Mouse (Mus musculus) c-Kit-positive CD71-negative TER-119-negative erythroid progenitor cells, embryonic 14.5 days (primary cell): ENCODE results near the gene Crlf1.
"Not testable (repeated sequence)": the region's sequence is repeated elsewhere in the genome, so short reads cannot be mapped to it uniquely, and the experiment has no call there.

Experiments used
- DNase-seq: peaks from one replicate; pipeline ENCODE4 v3.0.0-alpha.2; 2013; ENCODE audit warnings: low read depth

Crlf1 gene

DNA sequence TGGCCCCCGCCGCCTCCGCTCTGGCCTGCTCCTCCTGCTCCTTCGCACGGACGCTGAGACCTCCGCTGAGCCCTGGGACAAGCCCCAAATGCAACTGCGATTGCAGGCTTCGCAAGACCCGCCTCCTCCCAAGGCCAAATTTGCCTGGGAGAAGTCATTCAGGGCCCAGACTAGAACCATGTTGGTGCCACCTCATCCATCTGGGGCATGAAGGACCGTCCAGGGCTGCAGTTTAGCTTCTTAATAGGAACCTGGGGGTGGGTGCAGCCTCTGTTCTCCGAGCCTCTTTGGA lies 2.8 kb downstream of the Crlf1 start:
- no peak for DNase-seq

DNA sequence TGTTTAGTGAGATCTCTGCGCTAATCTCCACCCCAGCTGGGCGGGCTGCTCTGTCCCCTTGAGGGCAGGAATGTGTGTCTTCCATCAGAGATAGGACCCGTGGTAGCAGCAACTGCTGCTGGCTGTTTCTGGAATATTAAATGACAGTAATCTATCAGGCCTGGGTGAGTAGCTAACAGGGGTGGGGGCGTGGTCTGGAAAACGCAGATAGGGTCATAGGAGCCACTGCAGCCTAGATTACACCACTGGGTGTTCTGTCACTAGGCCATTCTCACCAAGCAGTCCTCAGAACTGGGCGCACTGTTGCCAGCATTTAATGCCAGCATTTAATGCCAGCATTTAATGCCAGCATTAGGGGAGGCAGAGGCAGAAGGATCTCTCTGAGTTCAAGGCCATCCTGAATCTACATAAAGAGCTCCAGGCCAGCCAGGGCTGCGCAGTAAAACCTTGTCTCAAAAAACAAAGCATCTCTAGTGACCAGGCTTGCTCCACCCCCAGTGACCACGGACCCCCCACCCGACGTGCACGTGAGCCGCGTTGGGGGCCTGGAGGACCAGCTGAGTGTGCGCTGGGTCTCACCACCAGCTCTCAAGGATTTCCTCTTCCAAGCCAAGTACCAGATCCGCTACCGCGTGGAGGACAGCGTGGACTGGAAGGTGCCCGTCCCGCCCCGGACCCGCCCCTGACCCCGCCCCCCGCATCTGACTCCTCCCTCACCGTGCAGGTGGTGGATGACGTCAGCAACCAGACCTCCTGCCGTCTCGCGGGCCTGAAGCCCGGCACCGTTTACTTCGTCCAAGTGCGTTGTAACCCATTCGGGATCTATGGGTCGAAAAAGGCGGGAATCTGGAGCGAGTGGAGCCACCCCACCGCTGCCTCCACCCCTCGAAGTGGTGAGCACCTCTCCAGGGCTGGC lies 7.7 kb downstream of the Crlf1 start:
- DNase-seq = no peak

DNA sequence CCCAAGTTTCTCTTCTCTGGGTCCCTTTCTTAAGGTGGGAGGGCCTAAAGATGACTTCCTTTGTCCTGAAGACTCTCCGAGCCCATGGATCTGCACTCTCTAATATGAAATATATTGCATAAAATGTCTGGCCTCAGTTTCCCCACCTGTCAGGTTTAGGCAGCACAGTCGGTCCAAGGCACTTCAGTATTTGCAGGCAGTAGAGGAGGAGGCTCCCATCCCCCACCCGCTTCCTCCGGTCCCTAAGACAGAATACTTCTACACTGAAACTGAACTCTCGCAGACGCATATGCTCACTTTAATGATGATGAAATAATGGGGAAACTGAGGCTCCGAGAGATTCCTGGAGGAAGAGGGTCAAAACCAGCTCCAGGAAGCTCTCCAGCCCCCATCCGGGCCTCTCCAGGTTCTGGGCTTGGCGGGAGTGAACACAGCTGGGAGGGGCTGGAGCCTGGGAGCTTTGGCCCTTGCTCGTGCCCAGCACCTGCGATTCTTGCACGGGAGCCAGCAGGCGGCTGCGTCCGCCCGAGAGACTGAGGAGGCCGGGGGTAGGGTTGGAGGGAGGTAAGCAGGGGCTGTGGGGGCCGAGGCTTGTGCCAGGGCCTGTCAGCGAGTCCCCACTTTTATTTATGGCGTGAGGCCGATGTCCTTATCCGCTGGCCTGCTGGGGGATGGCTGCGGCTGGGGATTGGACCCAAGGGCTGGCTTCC lies 9.0 kb downstream of the Crlf1 start:
- DNase-seq = no peak

DNA sequence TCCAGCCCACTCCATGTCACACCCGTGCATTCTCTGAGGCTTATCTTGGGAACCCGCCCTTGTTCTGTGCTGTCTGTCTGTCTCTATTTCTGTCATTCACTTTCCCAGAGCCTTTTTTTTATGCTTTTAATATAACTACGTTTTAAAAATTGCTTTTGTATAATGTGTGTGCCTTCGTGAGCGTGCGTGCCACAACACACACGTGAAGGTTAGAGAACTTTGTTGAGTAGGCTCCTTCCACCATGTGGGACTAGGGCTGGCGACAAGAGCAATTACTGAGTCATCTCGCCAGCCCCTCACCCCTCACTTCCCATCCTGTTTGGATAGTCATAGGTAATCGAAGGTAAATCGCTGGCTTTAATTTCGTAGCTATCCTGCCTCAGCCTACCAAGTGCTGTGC lies 9.6 kb downstream of the Crlf1 start:
- DNase-seq = no peak

DNA sequence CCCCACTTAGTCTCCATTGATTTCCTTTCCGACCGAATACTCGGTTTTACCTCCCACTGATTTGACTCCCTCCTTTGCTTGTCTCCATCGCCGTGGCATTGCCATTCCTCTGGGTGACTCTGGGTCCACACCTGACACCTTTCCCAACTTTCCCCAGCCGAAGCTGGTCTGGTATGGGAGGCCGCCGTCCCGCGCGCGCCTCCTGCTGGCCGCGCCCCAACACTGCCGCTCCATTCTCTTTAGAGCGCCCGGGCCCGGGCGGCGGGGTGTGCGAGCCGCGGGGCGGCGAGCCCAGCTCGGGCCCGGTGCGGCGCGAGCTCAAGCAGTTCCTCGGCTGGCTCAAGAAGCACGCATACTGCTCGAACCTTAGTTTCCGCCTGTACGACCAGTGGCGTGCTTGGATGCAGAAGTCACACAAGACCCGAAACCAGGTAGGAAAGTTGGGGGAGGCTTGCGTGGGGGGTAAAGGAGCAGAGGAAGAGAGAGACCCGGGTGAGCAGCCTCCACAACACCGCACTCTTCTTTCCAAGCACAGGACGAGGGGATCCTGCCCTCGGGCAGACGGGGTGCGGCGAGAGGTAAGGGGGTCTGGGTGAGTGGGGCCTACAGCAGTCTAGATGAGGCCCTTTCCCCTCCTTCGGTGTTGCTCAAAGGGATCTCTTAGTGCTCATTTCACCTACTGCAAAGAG lies 10.2 kb downstream of the Crlf1 start:
- no peak for DNase-seq

DNA sequence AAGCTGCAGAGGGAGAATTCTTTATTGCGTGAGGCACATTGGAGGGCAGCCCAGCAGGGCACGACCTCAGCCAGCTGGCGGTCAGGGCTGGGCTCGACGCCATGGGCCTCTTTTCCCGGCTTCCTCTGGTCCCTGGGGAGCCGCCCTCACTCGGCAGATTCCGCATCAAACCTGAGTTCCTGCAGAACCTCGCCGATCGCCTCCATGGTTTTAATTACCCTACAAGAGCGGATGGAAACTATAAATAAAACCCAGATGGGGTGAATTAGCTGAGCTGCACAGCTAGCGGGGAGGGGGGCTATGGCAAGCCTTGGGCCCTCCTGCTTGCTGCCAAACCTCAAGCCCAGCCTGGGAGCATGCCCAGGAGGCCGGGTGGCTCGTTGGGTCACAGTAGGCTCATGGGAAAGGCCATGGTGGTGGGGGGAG lies 11.3 kb downstream of the Crlf1 start:
- DNase-seq = no peak

DNA sequence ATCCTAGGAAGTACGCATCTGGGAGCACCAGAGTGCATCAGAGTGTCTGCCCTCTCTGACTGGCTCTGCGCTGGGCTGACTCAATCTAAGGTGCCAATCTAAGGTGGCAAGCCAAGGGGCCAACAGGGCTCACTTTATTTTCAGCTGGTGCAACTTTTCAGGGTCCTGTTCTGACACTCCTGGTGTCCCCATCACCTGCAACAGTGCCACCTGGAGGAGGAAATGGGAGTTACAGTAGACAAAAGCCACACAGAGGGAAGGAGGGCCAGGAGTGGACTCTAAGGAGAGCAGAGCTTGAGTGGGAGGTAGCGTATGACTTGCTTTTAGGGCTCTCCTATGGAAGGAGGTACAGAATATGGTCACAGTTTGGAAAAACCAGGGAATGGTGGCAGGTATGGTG lies 11.9 kb downstream of the Crlf1 start:
- DNase-seq = peak; percentile 88

DNA sequence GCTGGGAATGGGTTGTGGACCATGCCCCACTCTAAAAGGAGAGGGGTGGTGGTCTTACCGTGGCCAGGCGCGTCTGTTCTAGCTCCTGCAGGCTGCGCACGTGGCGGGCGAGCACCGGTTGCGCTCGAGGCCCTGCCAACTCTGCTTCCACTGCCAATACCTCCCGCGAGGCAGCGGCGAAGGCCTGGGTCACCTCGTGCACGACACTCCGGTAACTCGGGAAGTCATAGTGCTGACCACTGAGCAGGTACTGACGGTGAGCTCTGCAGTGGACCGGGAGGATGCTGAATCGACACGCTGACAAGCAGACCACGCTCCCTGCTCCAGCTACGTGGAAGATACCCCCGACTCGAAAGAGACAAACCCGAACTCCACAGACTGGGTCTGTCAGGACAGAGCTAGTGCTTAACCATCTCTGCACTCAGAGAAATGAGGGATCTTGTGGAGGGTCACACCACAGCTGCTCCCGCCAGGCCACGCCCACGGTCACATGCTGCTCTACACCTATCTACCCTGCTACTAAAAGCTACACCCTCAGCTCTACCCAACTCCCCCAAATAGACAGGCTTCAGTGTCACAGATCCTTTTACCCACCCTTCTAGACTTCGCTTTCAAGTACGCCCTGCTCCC lies 12.9 kb downstream of the Crlf1 start:
- DNase-seq = no peak

DNA sequence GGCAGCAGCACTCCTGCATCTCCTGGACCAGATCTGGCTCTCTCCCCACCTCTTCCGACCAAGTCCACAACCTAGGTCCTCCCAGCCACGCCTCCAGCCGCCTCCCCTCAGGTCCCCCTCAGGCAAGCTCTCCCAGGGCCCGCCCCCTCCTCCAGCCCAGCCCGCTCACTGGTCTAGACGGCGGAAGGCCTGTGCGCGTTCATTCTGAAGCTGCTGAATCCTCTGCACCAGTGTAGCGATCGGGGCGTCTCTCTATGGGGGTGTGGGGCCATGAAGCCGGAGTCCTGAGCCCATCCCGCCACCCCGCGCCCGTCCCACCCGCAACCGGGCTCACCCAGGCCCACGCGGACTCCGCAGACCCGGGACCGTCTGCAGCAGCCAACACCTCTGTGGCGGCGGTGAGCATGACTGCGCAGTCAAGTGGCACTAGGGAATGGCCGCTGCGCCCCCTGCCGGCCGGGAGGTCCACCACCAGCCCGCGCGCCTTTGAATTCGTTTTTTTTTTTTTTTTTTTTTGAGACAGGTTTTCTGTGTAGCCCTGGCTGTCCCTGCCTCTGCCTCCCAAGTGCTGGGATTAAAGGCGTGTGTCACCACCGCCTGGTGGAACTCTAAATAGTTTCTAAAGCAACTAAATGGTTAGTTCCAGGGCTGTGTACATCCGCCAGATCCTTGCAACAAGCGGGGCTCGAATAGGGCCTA lies 13.5 kb downstream of the Crlf1 start, which contains the start of gene Rex1bd:
Gene Rex1bd (minus strand): TSS at position 425 of the 699 bp plus-strand sequence.
- DNase-seq = peak; percentile 90

DNA sequence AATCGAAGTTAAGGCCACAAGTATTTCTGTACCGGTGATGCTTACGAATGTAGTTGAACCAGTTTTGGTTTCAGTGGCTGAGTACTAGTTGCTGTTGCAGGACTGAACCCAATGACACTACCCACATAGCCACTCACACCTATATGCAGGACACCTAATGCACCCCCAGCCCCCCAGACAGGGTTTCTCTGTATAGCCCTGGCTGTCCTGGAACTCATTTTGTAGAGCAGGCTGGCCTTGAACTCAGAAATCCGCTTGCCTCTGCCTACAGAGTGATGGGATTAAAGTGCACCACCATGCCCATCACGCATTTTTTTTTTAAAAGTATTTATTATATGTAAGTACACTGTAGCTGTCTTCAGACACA lies 14.1 kb downstream of the Crlf1 start:
- no peak for DNase-seq

DNA sequence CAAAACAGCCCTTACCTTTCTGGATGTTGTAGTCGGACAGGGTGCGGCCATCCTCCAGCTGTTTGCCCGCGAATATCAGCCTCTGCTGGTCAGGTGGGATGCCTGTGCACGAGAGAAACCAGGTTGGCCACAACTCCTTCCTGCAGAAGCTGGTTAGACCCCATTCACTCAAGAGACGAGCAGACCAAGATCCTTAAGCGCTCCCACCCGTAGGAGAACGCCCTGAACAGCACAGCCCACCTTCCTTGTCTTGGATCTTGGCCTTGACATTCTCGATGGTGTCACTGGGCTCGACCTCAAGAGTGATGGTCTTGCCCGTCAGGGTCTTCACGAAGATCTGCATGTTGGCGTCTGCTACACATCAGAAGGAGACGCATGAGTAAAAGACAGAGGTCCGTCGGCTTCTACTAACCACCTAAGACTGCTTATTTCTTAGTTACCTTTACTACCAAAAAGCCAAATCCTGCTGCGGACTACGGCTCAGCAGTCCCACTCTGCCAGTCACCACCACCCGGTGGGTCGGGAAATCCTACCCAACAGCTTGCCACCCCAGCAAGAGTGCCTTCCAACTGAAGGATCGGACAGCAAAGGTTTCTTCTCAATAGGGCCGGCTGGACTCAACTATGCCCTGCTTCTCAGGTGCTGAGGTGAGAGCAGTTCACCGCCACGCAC lies 16.5 kb downstream of the Crlf1 start:
- DNase-seq = no peak

DNA sequence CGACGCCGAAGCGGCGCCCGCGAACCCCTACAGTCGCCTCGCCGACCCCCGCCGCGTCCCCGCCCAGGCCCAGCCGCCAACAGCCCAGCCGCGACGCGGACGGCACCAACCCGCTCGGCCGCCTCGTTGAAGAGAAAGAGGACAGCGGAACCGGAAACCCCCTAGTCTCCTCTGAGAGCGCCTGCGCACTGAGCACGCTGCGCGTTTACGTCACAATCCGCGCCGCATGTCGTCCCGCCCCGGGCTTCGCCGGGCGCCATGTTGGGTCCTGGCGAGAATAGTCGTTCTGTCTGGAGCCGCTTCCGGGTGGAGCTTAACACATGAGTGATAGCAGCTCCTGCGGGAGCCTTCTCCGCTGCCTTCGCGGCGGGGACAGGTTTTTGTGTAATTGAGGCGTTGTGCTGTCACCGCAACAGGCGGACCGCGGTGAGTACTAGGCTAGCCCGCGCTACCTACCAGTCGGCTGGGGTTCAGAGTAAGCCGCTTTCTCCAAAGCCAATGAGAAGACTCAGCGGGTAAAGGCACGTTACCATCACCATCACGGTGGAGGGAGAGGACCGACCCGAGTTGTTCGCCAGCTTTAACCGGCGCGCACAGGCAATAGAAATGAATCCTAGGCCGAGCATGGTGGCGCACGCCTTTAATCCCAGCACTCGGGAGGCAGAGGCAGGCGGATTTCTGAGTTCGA lies 17.4 kb downstream of the Crlf1 start, which contains the start of gene Uba52:
Gene Uba52 (minus strand): TSS at position 574 of the 688 bp plus-strand sequence.
- DNase-seq = peak; percentile 96

DNA sequence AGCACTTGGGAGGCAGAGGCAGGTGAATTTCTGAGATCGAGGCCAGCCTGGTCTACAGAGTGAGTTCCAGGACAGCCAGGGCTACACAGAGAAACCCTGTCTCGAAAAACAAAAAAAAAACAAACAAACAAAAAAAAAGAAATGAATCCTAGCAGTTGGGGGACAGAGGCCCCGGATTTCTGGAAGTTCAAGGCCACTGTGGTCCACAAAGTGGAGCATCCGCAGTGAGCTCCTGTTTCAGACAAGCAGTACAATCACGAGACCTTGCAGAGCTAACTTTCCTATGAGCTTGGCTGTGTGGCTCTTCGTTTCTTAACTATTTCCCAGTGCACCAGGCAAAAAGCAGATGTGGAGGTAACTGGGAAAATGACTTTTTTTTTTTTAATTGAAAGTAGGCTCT lies 18.2 kb downstream of the Crlf1 start:
- DNase-seq = not testable (repeated sequence)

DNA sequence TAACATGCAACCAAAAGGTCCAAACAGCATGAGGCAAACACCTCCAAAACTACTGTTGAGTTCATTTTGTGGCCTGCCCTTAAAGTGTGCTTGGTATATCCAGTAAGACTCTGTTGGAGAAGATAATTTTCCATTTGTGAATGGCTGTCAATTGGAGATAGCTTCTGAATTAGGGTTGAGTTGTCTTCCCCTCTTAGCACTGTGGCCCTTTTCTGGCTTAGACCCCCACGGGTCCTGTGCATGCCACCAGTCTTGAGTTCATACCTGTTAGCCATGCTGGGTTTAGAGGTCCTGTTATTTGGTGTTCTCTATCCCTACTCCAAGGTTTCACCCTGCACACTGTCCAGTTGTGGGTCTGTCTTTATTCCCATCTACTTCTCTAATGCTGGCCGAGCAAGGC lies 18.8 kb downstream of the Crlf1 start:
- DNase-seq = no peak

DNA sequence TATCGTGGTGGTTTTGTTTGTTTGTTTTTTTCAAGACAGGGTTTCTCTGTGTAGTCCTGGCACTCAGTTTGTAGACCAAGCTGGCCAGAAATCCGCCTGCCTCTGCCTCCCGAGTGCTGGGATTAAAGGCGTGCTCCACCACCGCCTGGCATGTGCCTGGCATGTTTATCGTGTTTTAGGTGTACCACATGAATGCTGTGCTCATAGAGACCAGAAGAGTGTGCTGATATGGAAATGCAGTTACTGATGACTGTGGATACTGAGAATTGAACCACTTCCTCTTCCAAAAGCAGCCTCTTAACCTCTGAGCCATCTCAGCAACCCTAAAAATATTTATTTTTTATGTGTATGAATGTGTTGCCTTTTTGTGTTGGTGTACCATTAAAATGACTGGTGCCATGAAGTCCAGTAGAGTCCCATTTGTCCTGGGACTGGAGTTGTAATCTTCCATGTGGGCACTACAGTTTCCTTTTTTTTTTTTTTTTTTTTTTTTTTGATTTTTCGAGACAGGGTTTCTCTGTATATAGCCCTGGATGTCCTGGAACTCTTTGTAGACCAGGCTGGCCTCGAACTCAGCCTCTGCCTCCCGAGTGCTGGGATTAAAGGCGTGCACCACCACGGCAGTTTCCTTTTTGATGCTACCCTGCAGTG lies 19.4 kb downstream of the Crlf1 start:
- DNase-seq = no peak

DNA sequence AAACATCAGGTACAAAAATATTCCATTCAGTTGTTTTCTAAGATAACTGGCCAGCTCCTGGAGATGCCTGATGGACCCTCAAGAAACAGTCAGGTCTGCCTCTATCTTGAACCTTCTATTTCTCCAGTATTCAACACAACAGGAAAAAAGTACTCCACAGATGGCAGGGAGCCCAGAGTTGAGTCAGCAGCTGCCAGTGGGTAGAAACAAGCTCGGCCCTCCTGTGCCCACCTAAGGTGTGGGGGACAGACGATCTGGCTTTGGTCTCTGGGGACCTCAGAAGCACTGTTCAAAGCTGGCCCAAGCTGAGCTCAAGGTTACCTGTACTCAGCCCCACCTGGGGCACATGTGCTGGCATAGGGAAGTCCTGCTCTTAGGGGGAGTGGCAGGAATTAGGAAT lies 20.5 kb downstream of the Crlf1 start:
- DNase-seq = no peak

DNA sequence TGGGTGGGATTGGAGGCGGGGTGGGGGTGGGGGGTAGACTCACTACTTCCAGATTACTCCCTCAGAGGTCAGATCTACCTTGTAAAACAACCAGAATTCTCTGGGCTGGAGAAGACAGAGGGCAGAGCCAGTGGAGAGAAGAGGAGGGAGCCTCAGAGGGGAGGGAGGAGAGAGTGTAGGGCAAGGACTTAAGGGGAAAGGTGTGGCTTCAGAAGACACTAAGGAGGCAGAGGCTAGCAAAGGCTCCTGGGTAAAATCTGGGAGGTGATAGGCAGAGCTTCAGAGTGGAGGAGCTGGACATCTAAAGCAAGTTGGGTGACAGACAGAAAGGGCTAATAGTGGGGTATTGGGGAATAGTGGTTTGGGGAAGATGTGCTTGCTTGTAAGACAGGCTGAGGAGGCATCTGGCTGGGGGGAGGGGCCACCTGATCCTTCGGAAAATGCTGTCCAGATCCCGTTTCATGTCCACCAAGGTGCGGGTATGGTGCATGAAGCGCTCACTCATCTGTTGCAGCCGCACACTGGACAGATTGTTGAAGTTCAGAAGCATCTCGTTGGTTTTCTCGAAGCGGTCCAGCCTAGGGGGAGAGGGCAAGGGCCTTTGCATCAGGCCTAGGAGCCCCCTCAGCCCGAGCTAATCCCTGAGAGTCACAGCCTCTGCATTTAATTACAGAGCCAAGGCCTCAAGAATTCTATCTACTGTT lies 25.1 kb downstream of the Crlf1 start:
- DNase-seq = no peak

DNA sequence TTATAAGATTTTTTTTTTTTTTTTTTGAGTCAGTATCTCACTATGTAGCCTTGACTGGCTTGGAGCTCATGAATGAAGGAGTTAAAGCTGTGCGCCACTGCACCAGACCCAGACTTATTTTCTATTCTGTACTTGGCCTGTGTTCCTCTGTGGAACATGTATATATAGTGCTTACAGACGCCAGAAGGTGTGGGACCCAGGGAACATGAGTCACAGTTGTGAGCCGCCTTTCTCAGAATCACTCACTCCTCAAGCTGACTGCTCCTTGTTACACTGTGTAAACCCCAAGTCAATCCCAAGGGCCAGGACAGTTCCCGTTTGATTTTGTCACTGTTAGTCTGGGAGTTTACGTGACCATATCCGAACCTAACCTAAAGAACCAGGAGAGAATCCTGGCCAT lies 26.1 kb downstream of the Crlf1 start:
- DNase-seq = no peak

DNA sequence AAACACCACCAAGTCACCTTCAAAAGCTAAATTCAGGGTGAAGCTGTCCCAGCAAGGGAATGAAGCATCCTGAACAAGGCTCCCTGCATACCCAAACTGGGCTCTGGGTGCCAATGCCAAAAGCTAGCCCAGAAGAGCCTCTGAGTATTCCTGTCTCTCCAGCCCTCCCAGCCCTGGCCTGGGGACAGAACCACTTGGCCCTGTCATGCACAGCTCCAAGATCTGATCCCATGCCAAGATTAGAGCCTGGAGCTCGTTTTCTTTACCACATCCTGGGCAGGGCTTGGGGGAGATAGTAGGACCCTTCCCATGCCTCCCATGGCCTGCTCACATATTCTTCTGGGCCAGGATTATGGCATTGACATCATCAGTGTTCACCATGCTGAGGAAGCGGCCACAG lies 26.6 kb downstream of the Crlf1 start:
- DNase-seq = no peak
